Mouse (Mus musculus) CD4-positive, CD25-positive, alpha-beta regulatory T cell (primary cell): ENCODE measurements around the gene Grwd1. TPM values are rescaled to one million over a fixed set of nuclear protein-coding genes. Genes with fewer than 3 reads are reported as not detected.

ENCODE experiments used
- polyA plus RNA-seq: library from polyadenylated mRNA; unstranded; fragments of 100-300 nt; shearing (Covaris generic); gene quantifications from one replicate; pipeline ENCODE4 v1.2.1, GENCODE M21; 2017

The Grwd1 gene
- 37.3 TPM for polyA plus RNA-seq

GRCm38 (mm10) chr7:45830427-45831127, at the start of gene Grwd1:
Grwd1 (minus strand) TSS chr7:45830944.

DNA sequence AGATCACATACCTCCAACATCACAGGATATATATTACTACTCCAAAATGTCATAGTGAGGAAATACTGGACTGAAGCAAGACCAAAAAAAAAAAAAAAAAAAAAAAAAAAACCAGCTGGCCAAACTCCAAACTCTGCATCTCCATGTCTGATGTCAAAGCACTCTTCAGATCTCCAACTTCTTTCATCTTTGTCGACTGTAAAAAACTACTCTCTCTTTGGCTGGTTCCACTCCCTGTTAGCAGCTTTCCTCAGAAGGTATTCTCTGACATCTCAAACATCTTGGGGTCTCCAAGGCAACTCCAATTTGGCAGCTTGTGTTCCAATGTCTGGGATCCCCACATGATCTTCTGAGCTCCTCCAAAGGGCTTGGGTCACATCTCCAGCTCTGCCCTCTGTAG, 47.5 kb upstream of the Grwd1 start, which contains the start of gene Grin2d:
Gene Grin2d, minus strand, starts transcription at position 101 of the 400 bp plus-strand sequence.

DNA sequence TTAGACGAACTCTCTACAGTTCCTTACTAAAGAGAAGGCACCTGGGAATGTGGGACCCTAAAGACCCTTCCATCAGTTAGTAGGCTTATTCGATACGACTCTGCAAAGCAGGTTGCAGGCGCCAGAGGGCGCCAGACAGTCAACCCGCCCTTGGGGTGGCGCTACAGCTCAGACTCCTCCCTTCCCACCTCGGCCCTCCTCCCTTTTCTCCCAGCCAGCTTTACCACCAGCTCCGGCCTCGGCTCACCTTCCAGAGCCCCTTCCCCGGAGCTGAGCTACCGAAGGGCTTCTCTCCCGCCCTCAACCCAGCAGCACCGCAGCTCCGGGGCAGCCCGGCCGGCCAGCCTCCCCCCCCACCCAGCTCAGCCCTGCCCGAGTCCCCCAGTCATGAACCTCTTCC, 41.9 kb upstream of the Grwd1 start, which contains the start of gene Kdelr1:
Gene Kdelr1, plus strand, starts transcription at position 149 of the 400 bp plus-strand sequence.

GRCm38 (mm10) chr7:45824598-45824997, 6.1 kb downstream of the Grwd1 start, which contains the start of gene Kcnj14:
Kcnj14 (minus strand) TSS chr7:45824782.

GRCm38 (mm10) chr7:45813787-45814779, 16.7 kb downstream of the Grwd1 start, which contains the start of gene Cyth2:
Cyth2 (minus strand) TSS chr7:45814581.

DNA sequence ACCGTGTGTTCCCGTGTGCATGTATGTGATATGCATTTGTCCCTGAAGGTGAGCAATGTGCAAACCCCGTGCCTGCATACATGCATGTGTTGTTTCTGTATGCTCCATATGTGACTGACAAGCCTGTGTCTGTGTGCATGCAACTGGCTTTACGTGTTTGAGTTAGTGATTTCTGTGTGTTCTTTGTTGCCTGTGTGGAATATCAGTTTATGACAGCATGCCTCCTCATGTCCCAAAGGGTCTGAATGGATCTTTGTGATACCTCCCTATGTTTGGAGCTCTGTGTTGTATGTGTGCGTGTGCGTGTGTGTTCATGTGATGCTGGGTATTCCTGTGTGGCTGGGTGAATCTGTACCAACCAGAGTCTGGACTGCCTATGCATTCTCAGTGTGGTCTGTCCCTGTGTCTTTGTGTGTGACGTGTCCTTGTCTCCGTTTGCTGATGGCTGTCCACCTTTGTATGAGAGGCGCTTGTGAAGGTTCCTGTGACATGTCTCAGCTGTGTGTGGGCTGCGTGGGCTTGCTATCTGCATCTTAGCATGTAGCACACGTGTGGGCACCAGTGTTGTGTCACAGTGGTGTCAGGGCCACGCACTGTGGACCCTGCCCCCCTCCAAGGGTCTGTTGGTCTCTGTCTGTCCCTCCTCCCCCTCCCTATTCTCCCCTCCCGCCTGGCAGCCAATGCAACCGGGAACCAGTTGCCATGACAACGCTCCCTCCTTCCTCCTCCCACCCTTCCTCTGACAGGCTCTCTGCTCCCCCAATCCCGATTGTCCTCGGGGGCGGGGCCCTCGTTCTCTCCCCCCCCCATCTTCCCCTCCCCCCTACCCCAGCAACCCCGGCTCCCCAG, 46.0 kb downstream of the Grwd1 start, which contains the start of gene Sult2b1:
Gene Sult2b1, minus strand, starts transcription at position 146 of the 849 bp plus-strand sequence.

GRCm38 (mm10) chr7:45783511-45784091, 47.1 kb downstream of the Grwd1 start, which contains the start of gene Lmtk3:
Lmtk3 (plus strand) TSS chr7:45783738.

Other genes with a start within 250 kb of the Grwd1 start
- gene Fgf21, start 215.5 kb downstream of the Grwd1 start, polyA plus RNA-seq: not detected
- not detected for gene Fut1, start 213.7 kb downstream of the Grwd1 start, polyA plus RNA-seq
- 0.14 TPM for gene Izumo1, start 209.1 kb downstream of the Grwd1 start, polyA plus RNA-seq
- gene Rasip1, start 203.5 kb downstream of the Grwd1 start, polyA plus RNA-seq: 6.5 TPM
- 1.7 TPM for gene Mamstr, start 191.0 kb downstream of the Grwd1 start, polyA plus RNA-seq
- gene Fut2, start 164.6 kb downstream of the Grwd1 start, polyA plus RNA-seq: 0.12 TPM
- gene Ntn5, start 146.9 kb downstream of the Grwd1 start, polyA plus RNA-seq: 0.32 TPM
- 0.35 TPM for gene Sec1, start 136.5 kb downstream of the Grwd1 start, polyA plus RNA-seq
- gene Car11, start 131.1 kb downstream of the Grwd1 start, polyA plus RNA-seq: 8.4 TPM
- 53.0 TPM for gene Dbp, start 125.9 kb downstream of the Grwd1 start, polyA plus RNA-seq
- 1,454 TPM for gene Rpl18, start 115.5 kb downstream of the Grwd1 start, polyA plus RNA-seq
- 36.3 TPM for gene Sphk2, start 112.9 kb downstream of the Grwd1 start, polyA plus RNA-seq
- gene Fam83e, start 109.7 kb downstream of the Grwd1 start, polyA plus RNA-seq: 0.43 TPM
- not detected for gene Spaca4, start 105.1 kb downstream of the Grwd1 start, polyA plus RNA-seq
- 0.04 TPM for gene Lmtk3, start 47.2 kb downstream of the Grwd1 start, polyA plus RNA-seq
- 3.0 TPM for gene Sult2b1, start 46.3 kb downstream of the Grwd1 start, polyA plus RNA-seq
- 87.9 TPM for gene Cyth2, start 16.4 kb downstream of the Grwd1 start, polyA plus RNA-seq
- gene Kcnj14, start 6.2 kb downstream of the Grwd1 start, polyA plus RNA-seq: not detected
- gene Kdelr1, start 41.8 kb upstream of the Grwd1 start, polyA plus RNA-seq: 90.8 TPM
- 1.2 TPM for gene Grin2d, start 47.4 kb upstream of the Grwd1 start, polyA plus RNA-seq
- gene Syngr4, start 65.8 kb upstream of the Grwd1 start, polyA plus RNA-seq: not detected
- 9.6 TPM for gene Tmem143, start 66.0 kb upstream of the Grwd1 start, polyA plus RNA-seq
- gene Emp3, start 90.5 kb upstream of the Grwd1 start, polyA plus RNA-seq: 699 TPM
- 2.2 TPM for gene Ccdc114, start 93.1 kb upstream of the Grwd1 start, polyA plus RNA-seq
- not detected for gene Abcc6, start 199.4 kb upstream of the Grwd1 start, polyA plus RNA-seq
- gene Nomo1, start 202.8 kb upstream of the Grwd1 start, polyA plus RNA-seq: 40.4 TPM